Mouse (Mus musculus): ENCODE data around the gene Fam131c. TPM values are rescaled to one million over a fixed set of nuclear protein-coding genes. Genes with fewer than 3 reads are reported as not detected.

Gene Fam131c
- polyA plus RNA-seq, 2 experiments: 0.03 to 0.09 TPM

DNA sequence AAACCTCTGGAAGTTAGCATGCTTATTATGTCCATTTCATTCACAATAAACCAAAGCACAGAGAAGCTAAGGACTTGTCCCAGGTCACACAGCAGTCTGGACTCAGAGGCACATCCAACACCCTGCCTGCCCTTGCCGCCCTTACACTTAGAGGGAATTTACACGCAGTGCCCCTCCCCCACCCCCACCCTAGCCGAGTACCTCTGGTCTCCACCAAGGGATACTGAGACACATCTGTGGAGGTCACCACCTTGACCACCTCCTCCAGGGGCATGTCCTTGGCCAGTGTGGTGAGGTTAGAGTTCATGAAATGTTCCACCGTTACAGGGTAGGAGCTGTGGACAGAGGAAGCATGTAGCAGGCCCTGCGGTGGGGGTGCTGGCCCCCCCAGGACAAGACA is 19.9 kb downstream of the Fam131c start:
- no peak overlapping the region for H3K4me3 ChIP-seq (ENCODE audit: insufficient read depth in 1 of 2, low read depth in 2 of 2, low read length in 2 of 2)
- no peak for TF ChIP-seq CTCF (IDR thresholded peaks at IDR 0.05; ENCODE audit: low read depth)
- TF ChIP-seq EP300 (IDR thresholded peaks at IDR 0.05; ENCODE audit: low read depth): no peak
- H3K27ac ChIP-seq: no peak overlapping the region
- no peak overlapping the region for H3K9ac ChIP-seq (replicated peaks)
- H3K36me3 ChIP-seq (replicated peaks; ENCODE audit: control insufficient read depth, insufficient read depth, low read depth): no peaks in the 10 kb centered on the region
- no peak for ATAC-seq (ENCODE audit: insufficient read depth)
- no peak for DNase-seq (ENCODE audit: low read depth in 3 of 3, low spot score in 3 of 3)
- H3K4me1 ChIP-seq (replicated peaks; ENCODE audit: control insufficient read depth in 2 of 2, insufficient read depth in 2 of 2, low read length in 1 of 2): no peaks in the 10 kb centered on the region
- no peaks in the 10 kb centered on the region for H3K9me3 ChIP-seq (ENCODE audit: control insufficient read depth, low read length)
- H3K27me3 ChIP-seq (ENCODE audit: control insufficient read depth, insufficient read depth, low read length): peaks cover 16% of the 10 kb centered on the region
- 51% methylated on average over 5 of the region's 5 CpGs for WGBS (ENCODE audit: insufficient replicate concordance)
- H3K4me2 ChIP-seq (ENCODE audit: low read depth): no peak overlapping the region

GRCm38 (mm10) chr4:141389366-141390150 is 21.5 kb downstream of the Fam131c start:
- no peak overlapping the region for H3K4me2 ChIP-seq (ENCODE audit: low read depth)
- H3K4me3 ChIP-seq (ENCODE audit: insufficient read depth in 1 of 2, low read depth in 2 of 2, low read length in 2 of 2): no peak overlapping the region
- no peak overlapping the region for H3K9ac ChIP-seq (replicated peaks)
- H3K4me1 ChIP-seq (replicated peaks; ENCODE audit: control insufficient read depth in 2 of 2, insufficient read depth in 2 of 2, low read length in 1 of 2): no peaks in the 10 kb centered on the region
- TF ChIP-seq CTCF (IDR thresholded peaks at IDR 0.05; ENCODE audit: low read depth): no peak
- TF ChIP-seq EP300 (IDR thresholded peaks at IDR 0.05; ENCODE audit: low read depth): no peak
- DNase-seq (ENCODE audit: low read depth in 3 of 3, low spot score in 3 of 3): no peak
- H3K27ac ChIP-seq: no peak overlapping the region
- peaks cover 2% of the 10 kb centered on the region for H3K27me3 ChIP-seq (ENCODE audit: control insufficient read depth, insufficient read depth, low read length)
- no peaks in the 10 kb centered on the region for H3K9me3 ChIP-seq (ENCODE audit: control insufficient read depth, low read length)
- 56% methylated on average over 18 of the region's 18 CpGs for WGBS (ENCODE audit: insufficient replicate concordance)
- no peaks in the 10 kb centered on the region for H3K36me3 ChIP-seq (replicated peaks; ENCODE audit: control insufficient read depth, insufficient read depth, low read depth)
- ATAC-seq (ENCODE audit: insufficient read depth): no peak

GRCm38 (mm10) chr4:141391293-141391692 is 23.3 kb downstream of the Fam131c start:
- no peak overlapping the region for H3K4me2 ChIP-seq (ENCODE audit: low read depth)
- H3K36me3 ChIP-seq (replicated peaks; ENCODE audit: control insufficient read depth, insufficient read depth, low read depth): no peaks in the 10 kb centered on the region
- WGBS (ENCODE audit: insufficient replicate concordance): 57% methylated on average over 12 of the region's 12 CpGs
- ATAC-seq (ENCODE audit: insufficient read depth) (no peak), DNase-seq (ENCODE audit: low read depth in 3 of 3, low spot score in 3 of 3) (no peak)
- no peak overlapping the region for H3K27ac ChIP-seq
- no peaks in the 10 kb centered on the region for H3K4me1 ChIP-seq (replicated peaks; ENCODE audit: control insufficient read depth in 2 of 2, insufficient read depth in 2 of 2, low read length in 1 of 2)
- no peak overlapping the region for H3K9ac ChIP-seq (replicated peaks)
- no peak overlapping the region for H3K4me3 ChIP-seq (ENCODE audit: insufficient read depth in 1 of 2, low read depth in 2 of 2, low read length in 2 of 2)
- no peaks in the 10 kb centered on the region for H3K9me3 ChIP-seq (ENCODE audit: control insufficient read depth, low read length)
- no peaks in the 10 kb centered on the region; the same call in 1 of the 2 replicates for H3K27me3 ChIP-seq (ENCODE audit: control insufficient read depth, insufficient read depth, low read length)
- TF ChIP-seq EP300 (IDR thresholded peaks at IDR 0.05; ENCODE audit: low read depth) (no peak), CTCF (IDR thresholded peaks at IDR 0.05; ENCODE audit: low read depth) (no peak)

GRCm38 (mm10) chr4:141394751-141395150 is 26.7 kb downstream of the Fam131c start:
- no peaks in the 10 kb centered on the region for H3K36me3 ChIP-seq (replicated peaks; ENCODE audit: control insufficient read depth, insufficient read depth, low read depth)
- DNase-seq (ENCODE audit: low read depth in 3 of 3, low spot score in 3 of 3) (no peak), ATAC-seq (ENCODE audit: insufficient read depth) (no peak)
- WGBS (ENCODE audit: insufficient replicate concordance): 21% methylated on average over 16 of the region's 16 CpGs
- H3K27me3 ChIP-seq (ENCODE audit: control insufficient read depth, insufficient read depth, low read length): no peaks in the 10 kb centered on the region; the same call in 1 of the 2 replicates
- H3K9me3 ChIP-seq (ENCODE audit: control insufficient read depth, low read length): no peaks in the 10 kb centered on the region
- no peak overlapping the region for H3K4me2 ChIP-seq (ENCODE audit: low read depth)
- H3K27ac ChIP-seq: no peak overlapping the region
- no peaks in the 10 kb centered on the region for H3K4me1 ChIP-seq (replicated peaks; ENCODE audit: control insufficient read depth in 2 of 2, insufficient read depth in 2 of 2, low read length in 1 of 2)
- no peak overlapping the region for H3K9ac ChIP-seq (replicated peaks)
- H3K4me3 ChIP-seq (ENCODE audit: insufficient read depth in 1 of 2, low read depth in 2 of 2, low read length in 2 of 2): no peak overlapping the region
- TF ChIP-seq EP300 (IDR thresholded peaks at IDR 0.05; ENCODE audit: low read depth): no peak
- TF ChIP-seq CTCF (IDR thresholded peaks at IDR 0.05; ENCODE audit: low read depth): no peak

DNA sequence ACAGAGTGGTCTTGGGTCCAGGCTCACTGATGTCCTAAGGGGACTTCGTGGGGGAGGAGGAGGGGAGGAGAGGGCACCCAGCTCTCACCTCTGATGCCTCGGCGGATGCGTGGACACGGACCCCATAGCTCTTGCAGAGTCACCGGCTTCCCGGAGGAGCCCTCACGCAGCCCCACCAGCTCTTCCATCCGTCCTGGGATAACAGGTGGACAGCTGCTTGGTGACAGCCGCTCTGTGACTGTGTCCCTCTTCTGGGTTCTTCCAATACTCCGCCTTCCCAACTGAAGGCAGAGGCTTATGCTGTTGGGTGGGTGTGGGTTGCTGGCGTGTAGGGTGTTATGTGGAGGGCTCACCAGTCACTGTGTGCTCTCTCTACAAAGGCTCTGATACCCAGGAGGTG is 29.8 kb downstream of the Fam131c start:
- no peak overlapping the region for H3K9ac ChIP-seq (replicated peaks)
- no peaks in the 10 kb centered on the region for H3K36me3 ChIP-seq (replicated peaks; ENCODE audit: control insufficient read depth, insufficient read depth, low read depth)
- no peaks in the 10 kb centered on the region for H3K27me3 ChIP-seq (ENCODE audit: control insufficient read depth, insufficient read depth, low read length)
- no peaks in the 10 kb centered on the region for H3K9me3 ChIP-seq (ENCODE audit: control insufficient read depth, low read length)
- ATAC-seq (ENCODE audit: insufficient read depth) (no peak), DNase-seq (ENCODE audit: low read depth in 3 of 3, low spot score in 3 of 3) (no peak)
- no peak overlapping the region for H3K4me3 ChIP-seq (ENCODE audit: insufficient read depth in 1 of 2, low read depth in 2 of 2, low read length in 2 of 2)
- H3K27ac ChIP-seq: no peak overlapping the region
- H3K4me1 ChIP-seq (replicated peaks; ENCODE audit: control insufficient read depth in 2 of 2, insufficient read depth in 2 of 2, low read length in 1 of 2): no peaks in the 10 kb centered on the region
- 63% methylated on average over 12 of the region's 12 CpGs for WGBS (ENCODE audit: insufficient replicate concordance)
- H3K4me2 ChIP-seq (ENCODE audit: low read depth): no peak overlapping the region
- TF ChIP-seq EP300 (IDR thresholded peaks at IDR 0.05; ENCODE audit: low read depth): no peak
- no peak for TF ChIP-seq CTCF (IDR thresholded peaks at IDR 0.05; ENCODE audit: low read depth)
